Mouse (Mus musculus) hindbrain, embryonic 16.5 days (tissue): ENCODE results near the gene 2210407C18Rik. TPM values are rescaled to one million over a fixed set of nuclear protein-coding genes. Genes with fewer than 3 reads are reported as not detected.

Experiments
- ATAC-seq: fragments of 200-750 bp; cut with Nextera tagmentation; 2 replicates; pipeline ENCODE4 v1.8.0; 2017; ENCODE audit warnings: moderate TSS enrichment, moderate library complexity
- H3K27ac ChIP-seq: fragments of 300-500 bp; sonication (generic); 2 replicates; pipeline ENCODE4 v1.5.1; 2014; ENCODE audit warnings: low read depth, mild to moderate bottlenecking, control low read depth, low read length, moderate library complexity
- H3K27me3 ChIP-seq: fragments of 300-500 bp; sonication (generic); replicated peaks from 2 replicates; pipeline ENCODE4 v1.6.1; 2014; ENCODE audit warnings: low read length; ENCODE audit not compliant: control insufficient read depth, insufficient read depth
- H3K36me3 ChIP-seq: fragments of 300-500 bp; sonication (generic); 2 replicates; pipeline ENCODE4 v1.6.1; 2014; ENCODE audit warnings: mild to moderate bottlenecking, low read length, moderate library complexity, mixed read lengths; ENCODE audit not compliant: control insufficient read depth, insufficient read depth
- H3K4me1 ChIP-seq: fragments of 300-500 bp; sonication (generic); 2 replicates; pipeline ENCODE4 v1.6.1; 2014; ENCODE audit warnings: low read depth, low read length; ENCODE audit not compliant: control insufficient read depth, insufficient read depth
- H3K4me2 ChIP-seq: fragments of 300-500 bp; sonication (generic); 2 replicates; pipeline ENCODE4 v1.6.1; 2014; ENCODE audit warnings: mild to moderate bottlenecking, low read length, control low read depth, moderate library complexity
- H3K4me3 ChIP-seq: fragments of 300-500 bp; sonication (generic); 2 replicates; pipeline ENCODE4 v1.5.1; 2014; ENCODE audit warnings: mild to moderate bottlenecking, low read length, control low read depth, moderate library complexity
- H3K9ac ChIP-seq: fragments of 300-500 bp; sonication (generic); 2 replicates; pipeline ENCODE4 v1.6.1; 2014; ENCODE audit warnings: low read depth, mild to moderate bottlenecking, control low read depth, low read length, moderate library complexity
- H3K9me3 ChIP-seq: fragments of 300-500 bp; sonication (generic); 2 replicates; pipeline ENCODE4 v1.6.1; 2014; ENCODE audit warnings: mild to moderate bottlenecking, low read length, moderate library complexity; ENCODE audit not compliant: control insufficient read depth
- WGBS: fragments of 180-500 bp; shearing (Covaris S2); extraction: QIAGEN DNeasy Blood & Tissue Kit; methylation state at CpG from one replicate; pipeline ENCODE4 v1.1.7; 2014; 5-methylcytosine and 5-hydroxymethylcytosine counted together
- polyA plus RNA-seq: library from polyadenylated mRNA; unstranded; fragments of >200 nt; fragmentation: Nextera tagmentation; extraction: Ambion mirVana; gene quantifications from 2 replicates; pipeline ENCODE4 v1.2.1, GENCODE M21; 2015

Gene 2210407C18Rik
- polyA plus RNA-seq, 1 experiment from 2014 or later = not detected

GRCm38 (mm10) chr11:58605228-58605627 lies 10.6 kb downstream of the 2210407C18Rik start:
- Histone ChIP-seq H3K4me3 (no peak overlapping the region), H3K9ac (no peak overlapping the region), H3K36me3 (no peaks in the 10 kb centered on the region), H3K9me3 (no peaks in the 10 kb centered on the region), H3K27me3 (no peaks in the 10 kb centered on the region), H3K4me1 (no peaks in the 10 kb centered on the region), H3K4me2 (no peak overlapping the region), H3K27ac (no peak overlapping the region)
- WGBS = 95% methylated on average over 3 of the region's 3 CpGs
- ATAC-seq = no peak

GRCm38 (mm10) chr11:58604688-58605087 lies 11.2 kb downstream of the 2210407C18Rik start:
- Histone ChIP-seq H3K36me3 (no peaks in the 10 kb centered on the region), H3K4me3 (no peak overlapping the region), H3K27ac (no peak overlapping the region), H3K4me2 (no peak overlapping the region), H3K9ac (no peak overlapping the region), H3K9me3 (no peaks in the 10 kb centered on the region), H3K4me1 (no peaks in the 10 kb centered on the region), H3K27me3 (no peaks in the 10 kb centered on the region)
- WGBS = 59% methylated on average over 2 of the region's 2 CpGs
- ATAC-seq = no peak

GRCm38 (mm10) chr11:58602800-58603560 lies 12.9 kb downstream of the 2210407C18Rik start:
- no peak overlapping the region for H3K4me2 ChIP-seq
- H3K27ac ChIP-seq = no peak overlapping the region
- no peak for ATAC-seq
- no peaks in the 10 kb centered on the region for H3K4me1 ChIP-seq
- H3K4me3 ChIP-seq = no peak overlapping the region
- no peaks in the 10 kb centered on the region for H3K9me3 ChIP-seq
- H3K27me3 ChIP-seq = no peaks in the 10 kb centered on the region
- H3K9ac ChIP-seq = no peak overlapping the region
- H3K36me3 ChIP-seq = no peaks in the 10 kb centered on the region
- WGBS = 82% methylated on average over 6 of the region's 6 CpGs

GRCm38 (mm10) chr11:58602062-58602461 lies 13.8 kb downstream of the 2210407C18Rik start:
- H3K4me1 ChIP-seq = no peaks in the 10 kb centered on the region
- H3K9ac ChIP-seq = no peak overlapping the region
- H3K36me3 ChIP-seq = no peaks in the 10 kb centered on the region
- H3K4me2 ChIP-seq = no peak overlapping the region
- H3K4me3 ChIP-seq = no peak overlapping the region
- no peak for ATAC-seq
- H3K27me3 ChIP-seq = no peaks in the 10 kb centered on the region
- no peak overlapping the region for H3K27ac ChIP-seq
- no peaks in the 10 kb centered on the region for H3K9me3 ChIP-seq

GRCm38 (mm10) chr11:58597837-58598236 lies 18.0 kb downstream of the 2210407C18Rik start:
- Histone ChIP-seq H3K4me3 (no peak overlapping the region), H3K27me3 (no peaks in the 10 kb centered on the region), H3K9ac (no peak overlapping the region), H3K36me3 (no peaks in the 10 kb centered on the region), H3K4me1 (no peaks in the 10 kb centered on the region), H3K9me3 (no peaks in the 10 kb centered on the region), H3K27ac (no peak overlapping the region), H3K4me2 (no peak overlapping the region)
- 90% methylated on average over 13 of the region's 13 CpGs for WGBS
- ATAC-seq = no peak

GRCm38 (mm10) chr11:58594814-58595213 lies 21.1 kb downstream of the 2210407C18Rik start, which contains the start of gene Olfr324:
Olfr324 (plus strand) TSS chr11:58595114.
- Histone ChIP-seq H3K27ac (no peak within 1 kb of the TSS), H3K9ac (no peak within 1 kb of the TSS), H3K4me2 (no peak within 1 kb of the TSS), H3K4me3 (no peak within 1 kb of the TSS), H3K36me3 (no peaks in the 10 kb centered on the region), H3K9me3 (no peaks in the 10 kb centered on the region), H3K27me3 (no peaks in the 10 kb centered on the region), H3K4me1 (no peaks in the 10 kb centered on the region)
- no peak for ATAC-seq
- 89% methylated on average over 6 of the region's 6 CpGs for WGBS

GRCm38 (mm10) chr11:58588620-58589250 lies 27.1 kb downstream of the 2210407C18Rik start:
- no peak overlapping the region for H3K4me2 ChIP-seq
- no peaks in the 10 kb centered on the region for H3K9me3 ChIP-seq
- no peaks in the 10 kb centered on the region for H3K36me3 ChIP-seq
- no peaks in the 10 kb centered on the region for H3K27me3 ChIP-seq
- H3K4me3 ChIP-seq = no peak overlapping the region
- no peak overlapping the region for H3K9ac ChIP-seq
- H3K27ac ChIP-seq = no peak overlapping the region
- no peaks in the 10 kb centered on the region for H3K4me1 ChIP-seq
- WGBS = 41% methylated on average over 3 of the region's 3 CpGs
- ATAC-seq = no peak; the same call in 1 of the 2 replicates

GRCm38 (mm10) chr11:58587898-58588348 lies 28.0 kb downstream of the 2210407C18Rik start:
- Histone ChIP-seq H3K27ac (no peak overlapping the region), H3K4me3 (no peak overlapping the region), H3K4me2 (no peak overlapping the region), H3K27me3 (no peaks in the 10 kb centered on the region), H3K4me1 (no peaks in the 10 kb centered on the region), H3K9me3 (no peaks in the 10 kb centered on the region), H3K36me3 (no peaks in the 10 kb centered on the region), H3K9ac (no peak overlapping the region)
- WGBS = 68% methylated on average over 7 of the region's 7 CpGs
- no peak for ATAC-seq

GRCm38 (mm10) chr11:58578636-58579035 lies 37.2 kb downstream of the 2210407C18Rik start:
- H3K27me3 ChIP-seq = no peaks in the 10 kb centered on the region
- no peak overlapping the region for H3K4me3 ChIP-seq
- 66% methylated on average over 8 of the region's 8 CpGs for WGBS
- no peaks in the 10 kb centered on the region for H3K9me3 ChIP-seq
- no peak overlapping the region for H3K9ac ChIP-seq
- H3K27ac ChIP-seq = no peak overlapping the region
- no peak for ATAC-seq
- H3K4me2 ChIP-seq = no peak overlapping the region
- H3K4me1 ChIP-seq = no peaks in the 10 kb centered on the region
- no peaks in the 10 kb centered on the region for H3K36me3 ChIP-seq
